Mouse (Mus musculus) liver, postnatal 0 days (tissue): ENCODE results near the gene Fam189b. TPM values are rescaled to one million over a fixed set of nuclear protein-coding genes. Genes with fewer than 3 reads are reported as not detected.
"Not testable (repeated sequence)": the region's sequence is repeated elsewhere in the genome, so short reads cannot be mapped to it uniquely, and the experiment has no call there.

Experiments
- ATAC-seq: fragments of 200-750 bp; cut with Nextera tagmentation; 2 replicates; pipeline ENCODE4 v1.8.0; 2017; ENCODE audit warnings: mild to moderate bottlenecking, moderate library complexity
- DNase-seq: peaks from one replicate; pipeline ENCODE4 v3.0.0-alpha.2; 2016
- H3K27ac ChIP-seq: fragments of 300-500 bp; sonication (generic); 2 replicates; pipeline ENCODE4 v1.5.1; 2014; ENCODE audit warnings: antibody characterized with exemption, moderate library complexity, mild to moderate bottlenecking, low read depth
- H3K27me3 ChIP-seq: fragments of 300-500 bp; sonication (generic); 2 replicates; pipeline ENCODE4 v1.6.1; 2014; ENCODE audit warnings: low read length, control low read depth, mixed read lengths; ENCODE audit not compliant: insufficient read depth
- H3K36me3 ChIP-seq: fragments of 300-500 bp; sonication (generic); replicated peaks from 2 replicates; pipeline ENCODE4 v1.6.1; 2014; ENCODE audit warnings: mild to moderate bottlenecking, control low read depth, low read length, moderate library complexity, mixed read lengths; ENCODE audit not compliant: insufficient read depth
- H3K4me1 ChIP-seq: fragments of 300-500 bp; sonication (generic); 2 replicates; pipeline ENCODE4 v1.6.1; 2014; ENCODE audit warnings: antibody characterized with exemption, mild to moderate bottlenecking, control low read depth; ENCODE audit not compliant: insufficient read depth
- H3K4me2 ChIP-seq: fragments of 300-500 bp; sonication (generic); 2 replicates; pipeline ENCODE4 v1.6.1; 2014; ENCODE audit warnings: low read depth, mild to moderate bottlenecking, low read length, moderate library complexity, mixed read lengths
- H3K4me3 ChIP-seq: fragments of 300-500 bp; sonication (generic); 2 replicates; pipeline ENCODE4 v1.5.1; 2014; ENCODE audit warnings: low read depth, low read length
- H3K9ac ChIP-seq: fragments of 300-500 bp; sonication (generic); replicated peaks from 2 replicates; pipeline ENCODE4 v1.6.1; 2014; ENCODE audit warnings: mild to moderate bottlenecking, moderate library complexity
- H3K9me3 ChIP-seq: fragments of 300-500 bp; sonication (generic); 2 replicates; pipeline ENCODE4 v1.6.1; 2016; ENCODE audit warnings: mild to moderate bottlenecking, control low read depth, low read length, mixed read lengths
- CTCF ChIP-seq: sonication (generic); IDR thresholded peaks from 2 replicates; pipeline ENCODE4 v1.5.1; 2016; ENCODE audit warnings: antibody characterized with exemption, low read depth
- EP300 ChIP-seq: IDR thresholded peaks from 2 replicates; pipeline ENCODE4 v1.6.1; 2016; ENCODE audit warnings: antibody characterized with exemption, low read depth, mild to moderate bottlenecking
- WGBS: fragments of 180-500 bp; shearing (Covaris S2); extraction: QIAGEN DNeasy Blood & Tissue Kit; methylation state at CpG from one replicate; pipeline ENCODE4 v1.1.7; 2014; ENCODE audit not compliant: insufficient replicate concordance; 5-methylcytosine and 5-hydroxymethylcytosine counted together
- polyA plus RNA-seq: library from polyadenylated mRNA; unstranded; fragments of >200 nt; fragmentation: Nextera tagmentation; extraction: Ambion mirVana; gene quantifications from 2 replicates; pipeline ENCODE4 v1.2.1, GENCODE M21; 2015

The Fam189b gene
- polyA plus RNA-seq, 1 experiment from 2014 or later = 2.1 TPM

DNA sequence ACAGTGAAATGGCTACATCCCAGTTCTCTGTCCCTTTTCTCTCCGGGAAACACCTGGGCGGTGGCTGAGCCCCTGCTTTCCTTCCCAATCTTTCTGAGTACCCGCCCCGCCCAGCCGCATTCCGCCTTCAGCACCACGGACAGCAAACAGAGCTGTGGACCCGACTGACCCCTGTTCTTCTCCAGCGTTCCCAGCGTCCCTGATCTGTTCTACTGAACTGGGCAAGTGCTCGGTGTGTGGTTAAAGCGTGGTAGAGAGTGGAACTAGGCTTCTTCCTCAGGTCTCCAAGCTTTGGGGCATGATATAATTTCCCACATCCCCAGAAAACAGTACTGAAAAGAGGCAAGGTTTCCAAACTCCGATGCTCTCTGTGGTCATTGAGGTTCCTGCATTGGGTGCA is 23.7 kb upstream of the Fam189b start:
- H3K4me1 ChIP-seq = peaks cover 19% of the 10 kb centered on the region
- WGBS = 1% methylated on average over 13 of the region's 13 CpGs
- peak overlapping the region; percentile 91 for H3K4me2 ChIP-seq
- TF ChIP-seq CTCF (no peak), EP300 (no peak)
- ATAC-seq (peak; percentile 34; the same call in 1 of the 2 replicates), DNase-seq (peak; percentile 77)
- peaks cover 17% of the 10 kb centered on the region for H3K27me3 ChIP-seq
- H3K36me3 ChIP-seq = no peaks in the 10 kb centered on the region
- H3K9ac ChIP-seq = no peak overlapping the region; the same call in 1 of the 2 replicates
- peak overlapping the region; percentile 49 for H3K4me3 ChIP-seq
- no peak overlapping the region for H3K27ac ChIP-seq
- H3K9me3 ChIP-seq = no peaks in the 10 kb centered on the region

- Histone ChIP-seq H3K4me1 (peaks cover 19% of the 10 kb centered on the region), H3K36me3 (no peaks in the 10 kb centered on the region), H3K9ac (no peak within 1 kb of the TSS; the same call in 1 of the 2 replicates), H3K4me3 (peak within 1 kb of the TSS; percentile 49), H3K27me3 (peaks cover 17% of the 10 kb centered on the region), H3K9me3 (no peaks in the 10 kb centered on the region), H3K4me2 (peak within 1 kb of the TSS; percentile 91), H3K27ac (no peak within 1 kb of the TSS)
- peak; percentile 83 for TF ChIP-seq CTCF
- no peak for TF ChIP-seq EP300
- peak; percentile 38 for ATAC-seq
- peak; percentile 85 for DNase-seq
- 2% methylated on average over 33 of the region's 66 CpGs for WGBS
Measured at GRCm38 (mm10) chr3:89159616-89160344, 23.2 kb upstream of the Fam189b start, which contains the start of gene Hcn3. Gene Hcn3, minus strand, starts transcription at chr3:89160196.

GRCm38 (mm10) chr3:89161207-89161606 is 21.7 kb upstream of the Fam189b start:
- ATAC-seq, H3K9me3 ChIP-seq, DNase-seq, H3K9ac ChIP-seq, H3K27ac ChIP-seq, H3K4me3 ChIP-seq, H3K36me3 ChIP-seq, H3K4me2 ChIP-seq: not testable (repeated sequence)
- H3K27me3 ChIP-seq = peaks cover 17% of the 10 kb centered on the region
- peaks cover 27% of the 10 kb centered on the region for H3K4me1 ChIP-seq

- no peaks in the 10 kb centered on the region for H3K9me3 ChIP-seq
- no peak overlapping the region for H3K4me3 ChIP-seq
- DNase-seq (no peak), ATAC-seq (no peak)
- peaks cover 31% of the 10 kb centered on the region for H3K4me1 ChIP-seq
- H3K4me2 ChIP-seq = no peak overlapping the region
- H3K9ac ChIP-seq = no peak overlapping the region
- 77% methylated on average over 4 of the region's 4 CpGs for WGBS
- TF ChIP-seq EP300 = no peak
- TF ChIP-seq CTCF = no peak
- H3K36me3 ChIP-seq = peaks cover 2% of the 10 kb centered on the region
- H3K27me3 ChIP-seq = peaks cover 17% of the 10 kb centered on the region
- no peak overlapping the region for H3K27ac ChIP-seq
Measured at GRCm38 (mm10) chr3:89161786-89162185, 21.2 kb upstream of the Fam189b start.

DNA sequence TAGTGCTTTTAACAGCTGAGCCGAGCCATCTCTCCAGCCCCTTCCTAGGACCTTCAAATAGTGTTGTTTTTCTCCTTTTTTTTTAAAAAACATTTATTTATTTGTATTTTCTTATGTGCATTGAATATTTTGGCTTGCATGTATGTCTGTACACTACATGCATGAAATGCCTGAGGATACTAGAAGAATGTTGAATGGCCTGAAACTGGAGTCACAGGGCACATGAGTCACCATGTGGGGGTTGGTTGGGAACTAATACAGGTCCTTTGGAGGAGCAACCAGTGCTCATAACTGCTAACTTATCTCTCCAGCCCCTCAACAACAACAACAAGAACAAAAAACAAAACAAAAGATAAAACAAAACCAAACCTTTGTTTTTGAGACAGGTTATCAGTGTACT is 19.8 kb upstream of the Fam189b start:
- Histone ChIP-seq H3K4me2 (no peak overlapping the region), H3K4me3 (no peak overlapping the region), H3K9me3 (no peaks in the 10 kb centered on the region), H3K9ac (no peak overlapping the region), H3K36me3 (peaks cover 15% of the 10 kb centered on the region), H3K27ac (no peak overlapping the region), H3K27me3 (peaks cover 16% of the 10 kb centered on the region), H3K4me1 (peaks cover 31% of the 10 kb centered on the region)
- no peak for ATAC-seq
- no peak for DNase-seq
- 80% methylated on average over 1 of the region's 1 CpGs for WGBS
- TF ChIP-seq EP300 = no peak
- TF ChIP-seq CTCF = no peak

- Histone ChIP-seq H3K4me3 (peak overlapping the region; percentile 94; the same call in 1 of the 2 replicates), H3K4me1 (peaks cover 31% of the 10 kb centered on the region)
- WGBS = 47% methylated on average over 5 of the region's 5 CpGs
Measured at GRCm38 (mm10) chr3:89163643-89164245, 19.2 kb upstream of the Fam189b start.

More at GRCm38 (mm10) chr3:89163643-89164245, 19.2 kb upstream of the Fam189b start:
- peaks cover 22% of the 10 kb centered on the region for H3K36me3 ChIP-seq
- H3K9ac ChIP-seq = peak overlapping the region; percentile 93
- TF ChIP-seq CTCF (no peak), EP300 (no peak)
- H3K27ac ChIP-seq = peak overlapping the region; percentile 96; the same call in 1 of the 2 replicates
- H3K9me3 ChIP-seq = no peaks in the 10 kb centered on the region
- DNase-seq = no peak
- peak overlapping the region; percentile 78 for H3K4me2 ChIP-seq
- peaks cover 10% of the 10 kb centered on the region for H3K27me3 ChIP-seq
- no peak for ATAC-seq
